14 mouse cellular contexts compared by ENCODE assay signal in genomic region chr9:99872204-99873115, GRCm38 (mm10). TPM values are rescaled to one million over a fixed set of nuclear protein-coding genes. Genes with fewer than 3 reads are reported as not detected.
DNase-seq lines count a peak whose midpoint lies in the region; ATAC-seq and TF ChIP-seq lines count a peak whose summit lies in the region.
"Had no signal": no experiment of that assay in that cellular context is flagged by ENCODE, and none has a peak within 500 bp of the region (broad histone marks: within the 10 kb centered on the region; RNA-seq: fewer than 3 reads in every experiment).

No protein-coding gene starts in this region.

- TF ChIP-seq CTCF in liver, postnatal 0 days (IDR thresholded peaks at IDR 0.05; ENCODE audit: low read depth), result no peak

- peak overlapping the region; percentile 13; the same call in 1 of the 2 replicates for H3K4me3 ChIP-seq in heart, embryonic 13.5 days
- no peak overlapping the region for H3K4me3 ChIP-seq in embryonic facial prominence, embryonic 15.5 days (replicated peaks)
- H3K4me3 ChIP-seq in limb, embryonic 11.5 days (ENCODE audit: low read depth, low read length), result no peak overlapping the region
- H3K4me3 ChIP-seq in neural tube, embryonic 15.5 days (replicated peaks), result no peak overlapping the region
- H3K4me3 ChIP-seq in liver, postnatal 0 days (ENCODE audit: low read depth, low read length), result no peak overlapping the region

- WGBS in heart, embryonic 13.5 days, result 2% methylated on average over 31 of the region's 31 CpGs
- WGBS in embryonic facial prominence, embryonic 15.5 days, result 3% methylated on average over 31 of the region's 31 CpGs
- 1% methylated on average over 31 of the region's 31 CpGs for WGBS in limb, embryonic 11.5 days
- 1% methylated on average over 31 of the region's 31 CpGs for WGBS in neural tube, embryonic 15.5 days
- WGBS in liver, postnatal 0 days (ENCODE audit: insufficient replicate concordance), result 3% methylated on average over 31 of the region's 31 CpGs

- H3K27me3 ChIP-seq in heart, embryonic 13.5 days (replicated peaks), result peaks cover 100% of the 10 kb centered on the region
- peaks cover 97% of the 10 kb centered on the region for H3K27me3 ChIP-seq in embryonic facial prominence, embryonic 15.5 days
- H3K27me3 ChIP-seq in limb, embryonic 11.5 days (ENCODE audit: control insufficient read depth, insufficient read depth, low read length), result peaks cover 91% of the 10 kb centered on the region
- H3K27me3 ChIP-seq in neural tube, embryonic 15.5 days (replicated peaks), result peaks cover 90% of the 10 kb centered on the region
- peaks cover 100% of the 10 kb centered on the region for H3K27me3 ChIP-seq in liver, postnatal 0 days (ENCODE audit: insufficient read depth, low read length)

- no peaks in the 10 kb centered on the region for H3K9me3 ChIP-seq in heart, embryonic 13.5 days
- no peaks in the 10 kb centered on the region for H3K9me3 ChIP-seq in embryonic facial prominence, embryonic 15.5 days (replicated peaks)
- H3K9me3 ChIP-seq in limb, embryonic 11.5 days (ENCODE audit: control insufficient read depth, low read length), result no peaks in the 10 kb centered on the region
- no peaks in the 10 kb centered on the region for H3K9me3 ChIP-seq in neural tube, embryonic 15.5 days (replicated peaks)
- no peaks in the 10 kb centered on the region for H3K9me3 ChIP-seq in liver, postnatal 0 days (ENCODE audit: low read length)
- H3K9me3 ChIP-seq: limb, embryonic 12.5 days had no signal

- no peak overlapping the region for H3K27ac ChIP-seq in heart, embryonic 13.5 days (replicated peaks)
- no peak overlapping the region for H3K27ac ChIP-seq in embryonic facial prominence, embryonic 15.5 days (replicated peaks)
- no peak overlapping the region for H3K27ac ChIP-seq in limb, embryonic 11.5 days (replicated peaks; ENCODE audit: low read depth, low read length)
- no peak overlapping the region for H3K27ac ChIP-seq in neural tube, embryonic 15.5 days (replicated peaks)
- H3K27ac ChIP-seq in liver, postnatal 0 days (ENCODE audit: low read depth), result no peak overlapping the region
- H3K27ac ChIP-seq: limb, embryonic 12.5 days had no signal

- TF ChIP-seq EP300 in liver, postnatal 0 days (IDR thresholded peaks at IDR 0.05; ENCODE audit: low read depth), result no peak

- no peak for ATAC-seq in heart, embryonic 13.5 days (ENCODE audit: extremely low read depth, insufficient number of reproducible peaks, low FRiP score, low TSS enrichment)
- no peak for ATAC-seq in embryonic facial prominence, embryonic 15.5 days (ENCODE audit: insufficient number of reproducible peaks, low FRiP score, low TSS enrichment, low read depth)
- ATAC-seq in limb, embryonic 11.5 days (ENCODE audit: insufficient number of reproducible peaks, low FRiP score, low TSS enrichment, low read depth), result no peak
- ATAC-seq in neural tube, embryonic 15.5 days (ENCODE audit: low FRiP score), result peak; percentile 12; the same call in 1 of the 2 replicates
- ATAC-seq in liver, postnatal 0 days, result no peak
- ATAC-seq: Patski had no signal

- no peak for DNase-seq in heart, postnatal 4 days
- peak; percentile 61 for DNase-seq in limb, embryonic 11.5 days (ENCODE audit: low spot score)
- no peak for DNase-seq in liver, postnatal 0 days
- DNase-seq in frontal cortex, postnatal 10 days (ENCODE audit: low spot score in 2 of 2), result no peak
- no peak for DNase-seq in right cerebral cortex, postnatal 14 days
- DNase-seq: B cell, adult 2 months; kidney, adult 2 months had no signal

- no peak overlapping the region for H3K4me2 ChIP-seq in heart, embryonic 13.5 days
- H3K4me2 ChIP-seq in embryonic facial prominence, embryonic 15.5 days (replicated peaks), result 0 out of 2 replicates have a peak overlapping the region, but pooled peaks have one; percentile 23
- H3K4me2 ChIP-seq in limb, embryonic 11.5 days (ENCODE audit: low read depth, severe bottlenecking), result no peak overlapping the region
- H3K4me2 ChIP-seq in neural tube, embryonic 15.5 days, result no peak overlapping the region
- H3K4me2 ChIP-seq in liver, postnatal 0 days (ENCODE audit: low read depth, low read length), result no peak overlapping the region

- H3K36me3 ChIP-seq in heart, embryonic 13.5 days, result no peaks in the 10 kb centered on the region
- H3K36me3 ChIP-seq in embryonic facial prominence, embryonic 15.5 days, result no peaks in the 10 kb centered on the region
- H3K36me3 ChIP-seq in limb, embryonic 11.5 days (ENCODE audit: control insufficient read depth, insufficient read depth, low read length), result no peaks in the 10 kb centered on the region
- H3K36me3 ChIP-seq in neural tube, embryonic 15.5 days, result no peaks in the 10 kb centered on the region
- H3K36me3 ChIP-seq in liver, postnatal 0 days (replicated peaks; ENCODE audit: insufficient read depth, low read length), result no peaks in the 10 kb centered on the region
- H3K36me3 ChIP-seq: limb, embryonic 12.5 days had no signal

- H3K9ac ChIP-seq in heart, embryonic 13.5 days, result no peak overlapping the region
- H3K9ac ChIP-seq in embryonic facial prominence, embryonic 15.5 days, result no peak overlapping the region
- no peak overlapping the region for H3K9ac ChIP-seq in limb, embryonic 11.5 days (ENCODE audit: low read length)
- H3K9ac ChIP-seq in neural tube, embryonic 15.5 days (replicated peaks), result no peak overlapping the region
- H3K9ac ChIP-seq in liver, postnatal 0 days (replicated peaks), result no peak overlapping the region
- H3K9ac ChIP-seq: limb, embryonic 12.5 days had no signal

- H3K4me1 ChIP-seq in heart, embryonic 13.5 days, result peaks cover 41% of the 10 kb centered on the region
- H3K4me1 ChIP-seq in embryonic facial prominence, embryonic 15.5 days, result peaks cover 64% of the 10 kb centered on the region
- H3K4me1 ChIP-seq in limb, embryonic 11.5 days (ENCODE audit: control insufficient read depth, insufficient read depth, low read length), result peaks cover 15% of the 10 kb centered on the region; the same call in 1 of the 2 replicates
- peaks cover 44% of the 10 kb centered on the region for H3K4me1 ChIP-seq in neural tube, embryonic 15.5 days
- no peaks in the 10 kb centered on the region for H3K4me1 ChIP-seq in liver, postnatal 0 days (ENCODE audit: insufficient read depth)

RNA-seq across cellular contexts. Expression of gene Sox14, which starts 3.5 kb away (rescaled TPM):
- not detected in 2 replicates for polyA plus RNA-seq in heart, embryonic 13.5 days (2015; fragmentation: Nextera tagmentation; extraction: Ambion mirVana)
- not detected for total RNA-seq in heart, postnatal 4 days (2021)
- polyA plus RNA-seq in embryonic facial prominence, embryonic 15.5 days (2015; fragmentation: Nextera tagmentation; extraction: Ambion mirVana), result 0.29 and 0.41 TPM in 2 replicates
- 0.14 and 0.20 TPM in 2 replicates for polyA plus RNA-seq in limb, embryonic 11.5 days (2014; fragmentation: Nextera tagmentation; extraction: Ambion mirVana)
- 8.0 and 10.2 TPM in 2 replicates for polyA plus RNA-seq in neural tube, embryonic 15.5 days (2015; fragmentation: Nextera tagmentation; extraction: Ambion mirVana)
- not detected in 2 replicates for polyA plus RNA-seq in liver, postnatal 0 days (2015; fragmentation: Nextera tagmentation; extraction: Ambion mirVana)
- total RNA-seq: neutrophil, adult 5-6 weeks had no signal
- polyA plus RNA-seq: heart, embryonic 14.5 days; kidney, adult 2 months; Patski had no signal
